Mouse (Mus musculus) CD4-positive helper T cell, adult 2 months (primary cell): Measurements from ENCODE around the gene Tanc1.

ENCODE experiments used
- DNase-seq: peaks from one replicate; pipeline ENCODE4 v3.0.0-alpha.2; 2012; ENCODE audit warnings: low read depth, missing footprints, low spot score

Tanc1 gene

DNA sequence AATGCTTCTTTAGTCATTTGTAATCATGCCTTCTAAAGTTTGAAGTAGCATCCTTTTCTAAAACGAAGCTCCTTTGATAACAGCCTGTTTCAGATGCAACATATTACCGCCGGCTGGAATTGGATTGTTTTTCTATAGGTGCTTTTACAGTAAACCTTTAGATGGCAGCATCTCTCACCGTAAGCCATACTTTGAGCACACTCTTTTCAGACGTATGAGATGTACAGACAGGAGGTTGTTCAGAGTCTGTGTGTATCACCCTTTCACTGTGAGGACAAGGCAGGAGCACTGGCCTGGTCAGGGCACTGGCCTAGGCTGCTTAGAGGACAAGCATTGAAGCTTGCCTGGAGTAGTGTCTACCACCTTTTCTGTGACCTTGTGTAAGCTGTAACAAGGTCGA is 145.2 kb downstream of the Tanc1 start:
- DNase-seq, result no peak

DNA sequence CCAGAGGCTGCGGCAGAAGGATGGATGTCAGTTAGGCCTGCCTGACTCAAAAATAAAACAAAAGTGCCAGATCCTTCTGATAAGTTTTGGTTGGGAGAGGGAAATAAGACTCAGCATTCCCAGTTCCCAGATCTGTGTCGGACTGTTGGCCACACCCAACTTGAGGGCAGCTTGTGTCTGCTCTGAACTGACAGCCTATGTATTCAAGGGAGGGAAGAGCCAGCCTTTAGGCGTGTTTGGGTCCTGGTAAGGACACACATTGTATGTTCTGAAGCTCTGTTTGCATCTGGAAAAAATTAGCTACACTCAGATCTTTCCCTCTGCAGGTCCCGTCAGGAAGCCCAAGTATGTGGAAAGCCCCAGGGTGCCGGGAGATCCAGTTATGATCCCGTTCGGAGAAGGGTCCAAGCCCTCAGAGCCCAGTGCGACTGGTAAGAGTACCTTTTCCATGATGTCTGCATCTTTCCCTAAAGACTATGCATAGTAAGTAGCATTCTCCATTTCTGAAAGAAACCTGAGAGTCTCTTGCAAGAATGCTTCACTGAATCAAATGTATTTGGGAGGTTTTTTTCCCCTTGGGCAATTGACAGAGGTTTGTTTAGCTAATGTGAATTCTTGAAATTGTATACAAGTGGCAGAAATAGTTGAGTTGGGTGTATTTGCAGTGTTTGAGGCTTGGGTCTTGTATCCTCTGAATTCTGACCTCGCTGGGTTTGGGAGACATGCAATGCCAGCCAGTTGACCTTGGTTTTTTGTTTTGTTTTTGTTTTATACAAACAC is 146.5 kb downstream of the Tanc1 start:
- DNase-seq, result no peak

DNA sequence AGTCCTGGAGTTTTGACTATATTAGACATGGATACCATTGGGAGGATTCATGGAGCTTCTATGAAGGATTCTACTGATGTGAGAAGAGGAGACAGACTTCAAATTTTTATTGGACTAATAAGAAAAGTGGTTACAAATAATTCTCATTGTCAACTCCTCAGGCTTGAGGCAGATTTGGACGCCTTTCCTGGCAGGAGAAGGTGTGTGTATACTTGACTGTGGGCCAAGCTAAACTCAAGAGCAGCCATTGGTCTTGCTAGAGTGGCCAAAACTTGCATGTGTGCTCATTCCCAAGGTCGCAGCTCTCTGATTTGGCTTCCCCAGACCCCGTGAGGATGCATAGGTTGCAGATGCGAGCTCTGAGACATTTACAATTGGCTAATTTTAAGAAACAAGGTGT is 148.9 kb downstream of the Tanc1 start:
- no peak for DNase-seq

DNA sequence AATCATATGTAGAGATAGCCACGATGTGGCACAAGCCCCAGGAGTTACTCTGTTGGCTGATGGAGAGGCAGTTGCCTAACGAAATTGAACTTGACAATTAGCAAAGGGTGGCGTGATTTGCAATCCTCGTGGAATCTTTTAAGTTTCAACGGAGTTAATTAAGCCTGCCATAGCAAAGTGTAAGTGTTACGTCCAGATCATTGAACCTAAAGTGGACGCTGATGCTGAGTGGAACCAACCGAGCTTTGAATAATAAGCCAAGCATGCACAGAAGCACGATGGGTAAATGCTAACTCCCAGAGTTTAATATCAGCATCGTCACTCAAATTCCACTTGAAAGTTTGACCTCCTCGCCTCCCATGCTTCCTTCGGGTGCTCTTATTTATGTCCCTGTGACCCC is 149.3 kb downstream of the Tanc1 start:
- DNase-seq, result no peak

- no peak for DNase-seq
These were observed 150.4 kb downstream of the Tanc1 start for GRCm38 (mm10) chr2:59762277-59762676.

DNA sequence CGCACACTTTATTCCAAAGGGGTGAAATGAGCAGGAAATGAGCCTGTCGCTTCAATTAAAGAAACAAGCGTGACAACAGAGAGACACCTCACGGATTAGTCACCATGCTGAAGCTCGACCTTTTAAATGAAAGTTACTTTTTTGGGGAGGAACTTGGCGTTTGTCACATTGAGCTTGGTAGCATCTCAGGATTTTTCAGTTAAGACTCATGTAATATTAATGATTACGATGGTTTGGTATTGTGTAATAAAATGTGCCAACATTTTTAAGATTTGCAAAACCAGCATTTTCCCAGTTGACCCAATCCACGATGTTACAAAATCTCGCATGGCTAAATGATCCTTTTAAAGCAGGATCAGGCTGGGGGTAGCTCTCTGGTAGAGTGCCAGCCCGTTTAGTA is 153.8 kb downstream of the Tanc1 start:
- DNase-seq, result no peak

GRCm38 (mm10) chr2:59767893-59768292 is 156.1 kb downstream of the Tanc1 start:
- DNase-seq, result no peak

- DNase-seq, result no peak
These were observed 157.0 kb downstream of the Tanc1 start for GRCm38 (mm10) chr2:59768661-59769384.

DNA sequence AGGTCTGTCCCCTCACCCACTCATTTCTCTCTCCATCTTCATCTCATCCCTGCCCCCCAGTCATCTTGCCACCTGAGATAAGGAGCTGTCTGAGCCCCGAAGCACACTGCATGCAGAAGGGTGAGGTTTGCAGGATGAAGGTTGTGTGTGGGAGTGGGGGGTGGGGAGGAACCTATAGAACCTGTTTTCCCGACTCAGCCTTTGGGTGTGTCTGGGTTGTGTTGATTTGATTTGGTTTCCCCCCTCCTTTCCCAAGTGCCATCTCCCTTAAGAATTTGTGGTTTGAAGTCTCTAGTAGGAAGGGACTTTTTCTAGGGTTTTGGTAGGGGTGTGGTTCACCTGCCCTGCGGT is 157.5 kb downstream of the Tanc1 start:
- no peak for DNase-seq

DNA sequence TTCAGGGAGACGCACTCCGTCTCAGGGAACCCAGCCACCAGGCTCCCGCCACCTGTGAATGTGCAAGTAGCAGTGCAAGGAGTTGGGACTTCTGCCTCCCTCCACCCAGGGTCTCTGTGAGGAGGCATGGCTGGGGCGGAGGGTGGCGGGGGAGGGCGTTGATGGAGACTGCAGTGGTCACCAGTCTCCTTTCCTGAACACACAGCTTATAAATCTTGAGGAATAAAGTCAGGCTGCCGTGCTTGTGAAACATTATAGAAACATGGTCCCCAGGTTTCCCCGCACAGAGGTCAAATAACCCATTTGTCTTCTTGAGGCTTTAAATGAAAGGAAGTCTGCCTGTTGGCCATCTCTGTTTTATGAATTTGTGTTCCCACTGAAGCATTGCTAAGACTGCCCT is 159.9 kb downstream of the Tanc1 start:
- DNase-seq, result no peak

- DNase-seq, result no peak
These were observed 160.4 kb downstream of the Tanc1 start for GRCm38 (mm10) chr2:59772261-59772683.

DNA sequence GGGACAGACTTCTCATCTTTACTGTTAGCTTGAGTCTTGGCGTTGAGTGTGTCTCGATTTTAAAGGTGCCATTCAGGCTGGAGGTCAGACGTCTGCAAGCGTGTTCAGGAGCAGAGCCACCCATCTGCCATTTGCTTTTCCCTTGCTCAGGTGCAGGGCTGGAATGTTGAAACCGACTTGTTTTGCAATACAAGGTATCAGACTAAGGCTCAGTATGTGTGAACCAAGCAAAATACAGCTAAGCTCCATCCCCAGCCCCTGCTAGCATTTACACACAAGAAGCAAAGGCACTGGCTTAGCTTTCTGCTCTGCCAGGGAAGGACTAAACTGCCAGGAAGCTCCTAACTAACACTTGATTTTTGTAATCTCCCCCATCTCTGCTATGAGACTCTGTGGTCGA is 162.5 kb downstream of the Tanc1 start:
- DNase-seq, result no peak

DNA sequence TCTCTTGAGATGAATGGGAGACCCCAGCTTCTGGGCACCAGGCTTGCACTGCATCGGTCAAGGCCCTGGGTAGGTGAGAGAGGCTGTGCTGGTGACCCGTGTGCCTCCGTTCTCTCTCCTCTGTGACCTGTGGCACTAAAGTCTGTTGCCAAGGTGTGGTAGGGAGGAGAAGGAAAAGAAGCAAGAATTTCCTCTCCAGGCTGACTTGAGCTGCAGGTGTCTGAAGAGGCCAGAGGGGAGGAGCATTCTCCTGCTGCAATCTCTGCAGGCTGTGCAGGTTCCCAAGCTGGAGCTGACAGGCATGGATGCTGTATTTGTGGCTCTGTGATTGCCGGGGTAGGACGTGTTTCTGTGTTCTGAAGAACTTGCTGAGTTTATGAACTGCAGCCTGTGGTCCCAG is 163.3 kb downstream of the Tanc1 start:
- no peak for DNase-seq

- DNase-seq, result no peak
These were observed 164.0 kb downstream of the Tanc1 start for GRCm38 (mm10) chr2:59775820-59776219.

GRCm38 (mm10) chr2:59779355-59779754 is 167.5 kb downstream of the Tanc1 start:
- DNase-seq, result no peak

DNA sequence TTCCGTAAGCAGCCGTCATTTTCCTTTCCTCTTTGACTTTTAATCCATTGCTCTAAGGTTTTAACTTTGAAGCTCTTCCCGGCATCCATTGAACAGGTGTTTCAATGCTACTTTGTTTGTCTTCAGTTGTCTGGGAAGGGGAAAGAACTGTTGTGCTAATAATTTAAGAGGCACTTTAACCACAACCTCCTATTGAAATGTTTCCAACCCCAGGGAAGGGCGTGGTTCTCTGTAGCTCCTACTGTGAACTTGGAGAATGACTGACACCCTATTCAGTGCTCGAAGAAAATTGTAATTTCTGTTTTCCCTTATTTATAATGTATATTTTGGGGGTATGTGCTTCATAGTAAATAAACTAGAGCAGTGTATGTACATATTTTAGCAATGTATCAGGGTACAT is 168.4 kb downstream of the Tanc1 start:
- no peak for DNase-seq

DNA sequence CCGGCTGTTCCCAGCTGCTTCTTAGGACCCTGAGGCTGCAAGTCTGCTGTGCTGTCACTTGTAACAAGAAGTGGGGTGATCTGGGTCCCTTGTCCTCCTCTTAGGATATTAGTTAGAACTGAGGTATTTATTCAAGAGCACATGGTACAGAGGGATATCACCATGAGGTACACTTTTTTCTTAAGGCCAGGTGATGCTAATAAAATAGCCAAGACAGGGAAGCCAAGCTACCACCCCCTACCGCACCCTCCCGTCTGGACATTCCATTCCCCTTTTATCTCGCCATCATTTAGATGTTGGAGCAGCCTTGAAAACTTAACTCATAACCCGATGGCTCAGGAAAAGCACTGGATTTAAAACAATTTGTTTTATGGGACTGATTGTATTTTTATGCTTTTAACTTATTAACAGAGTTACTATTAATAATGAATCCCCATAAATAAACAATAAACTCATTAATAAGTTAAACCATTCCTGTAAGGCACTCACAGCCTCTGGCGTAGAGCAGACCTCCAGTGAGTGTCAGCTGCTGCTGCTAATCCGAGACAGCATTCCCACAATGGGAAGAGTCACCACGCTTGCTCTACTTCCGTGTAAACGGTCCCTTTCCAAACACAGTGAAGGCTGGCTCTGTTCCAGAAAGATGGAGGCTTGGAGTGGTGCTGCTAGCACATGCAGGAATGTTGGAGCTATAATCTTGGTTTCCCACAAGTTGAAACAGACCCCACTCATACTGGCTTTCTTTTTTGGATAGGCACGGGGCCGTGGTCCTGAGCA is 171.4 kb downstream of the Tanc1 start:
- DNase-seq, result no peak

DNA sequence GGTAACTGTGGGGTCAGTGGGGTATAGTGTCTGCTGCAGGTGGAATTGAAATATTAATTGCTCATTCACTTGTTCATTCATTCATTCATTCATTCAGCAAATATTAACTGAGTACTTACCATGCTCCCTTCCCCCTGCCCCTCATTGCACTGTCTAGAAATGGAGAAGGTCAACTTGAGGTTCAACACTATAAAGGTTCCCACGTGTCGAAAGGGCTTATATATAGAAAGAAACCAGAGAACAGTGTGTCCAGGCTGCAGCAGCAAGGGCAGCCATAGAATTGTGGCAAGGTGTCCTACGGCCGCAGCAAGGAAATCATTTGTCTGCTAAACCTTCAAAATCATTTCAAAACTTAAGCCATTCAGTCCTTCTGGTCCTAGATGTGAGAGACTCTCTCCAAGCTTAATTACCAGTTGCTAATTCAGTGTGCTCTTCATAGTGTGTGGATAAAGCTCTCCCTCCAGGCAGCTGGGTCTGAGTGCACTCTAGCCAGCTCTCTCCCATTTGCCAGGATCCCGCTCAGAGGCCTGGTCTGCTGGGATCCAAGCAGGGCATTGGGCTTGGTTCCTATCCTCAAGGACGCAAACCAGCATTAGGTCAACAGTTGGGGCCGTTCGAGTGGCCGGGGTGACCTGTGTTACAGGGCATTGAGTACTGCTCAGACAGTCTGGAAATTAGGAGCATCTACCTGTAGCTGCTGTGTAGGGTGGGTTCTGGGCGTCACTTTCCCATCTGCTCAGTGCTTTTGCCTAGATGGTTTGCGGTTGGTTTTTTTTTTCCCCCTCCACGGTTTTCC is 172.2 kb downstream of the Tanc1 start:
- DNase-seq, result no peak

- DNase-seq, result no peak
These were observed 172.7 kb downstream of the Tanc1 start for GRCm38 (mm10) chr2:59784628-59784883.

GRCm38 (mm10) chr2:59785597-59785996 is 173.8 kb downstream of the Tanc1 start:
- DNase-seq, result no peak

DNA sequence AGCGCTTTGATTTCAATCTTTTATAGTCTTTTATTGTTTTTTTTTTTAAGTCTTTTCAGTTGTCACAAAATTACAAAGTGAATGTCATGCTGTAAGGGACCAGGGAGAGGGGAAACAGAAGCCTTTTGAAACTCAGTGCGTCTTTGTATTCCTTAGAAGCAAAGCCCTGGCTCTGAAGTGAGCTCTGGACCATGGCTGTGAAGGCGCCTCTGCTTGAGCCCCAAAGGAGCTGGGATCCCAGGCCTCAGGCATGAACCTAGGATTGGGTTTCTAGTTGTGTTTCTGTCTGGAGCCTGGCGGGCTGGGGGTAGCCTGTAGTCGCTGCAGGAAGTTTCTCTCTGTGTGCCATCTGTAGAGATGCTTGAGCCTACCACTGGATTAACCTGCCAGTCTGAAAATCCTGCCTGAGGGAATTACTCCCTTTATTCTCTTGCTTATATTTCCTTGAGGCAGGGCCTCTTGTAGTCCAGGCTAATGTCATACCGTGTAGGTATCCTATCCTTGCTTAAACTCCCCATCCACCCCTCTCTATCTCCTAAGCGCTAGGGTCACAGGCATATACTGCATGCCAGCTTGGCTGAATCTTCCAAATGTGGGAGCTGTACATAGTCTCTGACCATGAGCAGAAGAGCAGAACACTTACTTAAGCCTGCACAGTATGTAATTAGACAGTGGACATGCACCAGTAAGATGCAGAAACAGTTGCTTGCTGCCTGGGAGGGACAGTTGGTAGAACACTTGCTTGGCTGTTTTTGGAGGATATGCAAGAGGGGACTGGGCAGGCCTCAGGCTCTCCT is 177.1 kb downstream of the Tanc1 start:
- DNase-seq, result no peak
